Mouse (Mus musculus) olfactory bulb, adult 2 months (tissue): ENCODE data around the gene Lgals2. TPM values are rescaled to one million over a fixed set of nuclear protein-coding genes. Genes with fewer than 3 reads are reported as not detected.
"Not testable (repeated sequence)": the region's sequence is repeated elsewhere in the genome, so short reads cannot be mapped to it uniquely, and the experiment has no call there.

ENCODE experiments used
- H3K27ac ChIP-seq: fragments of 200-500 bp; 2 replicates; pipeline ENCODE4 v1.5.1; 2012; ENCODE audit warnings: low read depth, low read length; ENCODE audit not compliant: insufficient read depth
- H3K4me1 ChIP-seq: fragments of 200-500 bp; 2 replicates; pipeline ENCODE4 v1.6.1; 2012; ENCODE audit warnings: low read length; ENCODE audit not compliant: control insufficient read depth, insufficient read depth
- H3K4me3 ChIP-seq: fragments of 200-500 bp; 2 replicates; pipeline ENCODE4 v1.5.1; 2012; ENCODE audit warnings: mild to moderate bottlenecking, low read depth, low read length, moderate library complexity; ENCODE audit not compliant: insufficient read depth
- CTCF ChIP-seq: fragments of 200-500 bp; IDR thresholded peaks from 2 replicates; pipeline ENCODE4 v1.5.1; 2012; ENCODE audit warnings: low read depth, mild to moderate bottlenecking, low read length, moderate library complexity; ENCODE audit not compliant: insufficient read depth
- POLR2A ChIP-seq: fragments of 200-500 bp; IDR thresholded peaks from 2 replicates; pipeline ENCODE4 v1.6.1; 2012; ENCODE audit warnings: mild to moderate bottlenecking, low read depth, low read length, moderate library complexity; ENCODE audit not compliant: insufficient read depth
- WGBS: fragments of 180-500 bp; shearing (Covaris S2); methylation state at CpG from one replicate; pipeline ENCODE4 v1.1.7; 2018; 5-methylcytosine and 5-hydroxymethylcytosine counted together
- polyA plus RNA-seq: library from polyadenylated mRNA; stranded (reverse); fragments of >200 nt; gene quantifications from 2 replicates; pipeline ENCODE4 v1.2.4, GENCODE M21; 2012; ENCODE audit warnings: low replicate concordance; ENCODE audit not compliant: missing spikeins, insufficient read depth, insufficient read length

Gene Lgals2
- polyA plus RNA-seq, 1 experiment, result not detected

- Histone ChIP-seq H3K4me3 (no peak overlapping the region), H3K4me1 (peaks cover 20% of the 10 kb centered on the region), H3K27ac (no peak overlapping the region)
- 75% methylated on average over 2 of the region's 2 CpGs for WGBS
- TF ChIP-seq POLR2A, result no peak
- TF ChIP-seq CTCF, result no peak
Observed at GRCm38 (mm10) chr15:78895741-78896140, 40.4 kb upstream of the Lgals2 start.

- Histone ChIP-seq H3K27ac (no peak overlapping the region), H3K4me1 (peaks cover 11% of the 10 kb centered on the region), H3K4me3 (no peak overlapping the region)
- TF ChIP-seq CTCF, result no peak
- TF ChIP-seq POLR2A, result no peak
- 76% methylated on average over 13 of the region's 13 CpGs for WGBS
Observed at GRCm38 (mm10) chr15:78894726-78895125, 39.4 kb upstream of the Lgals2 start.

GRCm38 (mm10) chr15:78892440-78892839 lies 37.1 kb upstream of the Lgals2 start:
- Histone ChIP-seq H3K27ac (no peak overlapping the region), H3K4me1 (peaks cover 6% of the 10 kb centered on the region; the same call in 1 of the 2 replicates), H3K4me3 (no peak overlapping the region)
- no peak for TF ChIP-seq CTCF
- no peak for TF ChIP-seq POLR2A
- WGBS, result 71% methylated on average over 7 of the region's 7 CpGs

GRCm38 (mm10) chr15:78889401-78889853 lies 34.1 kb upstream of the Lgals2 start:
- TF ChIP-seq POLR2A (no peak), CTCF (no peak)
- 38% methylated on average over 13 of the region's 13 CpGs for WGBS
- Histone ChIP-seq H3K27ac (no peak overlapping the region), H3K4me3 (no peak overlapping the region), H3K4me1 (no peaks in the 10 kb centered on the region)

GRCm38 (mm10) chr15:78881828-78882227 lies 26.5 kb upstream of the Lgals2 start:
- 82% methylated on average over 3 of the region's 3 CpGs for WGBS
- no peak for TF ChIP-seq POLR2A
- TF ChIP-seq CTCF, result no peak
- Histone ChIP-seq H3K4me1 (peaks cover 21% of the 10 kb centered on the region), H3K4me3 (no peak overlapping the region), H3K27ac (no peak overlapping the region)

- Histone ChIP-seq H3K27ac (no peak overlapping the region), H3K4me3 (no peak overlapping the region), H3K4me1 (peaks cover 28% of the 10 kb centered on the region)
- no peak for TF ChIP-seq CTCF
- TF ChIP-seq POLR2A, result no peak
- WGBS, result 90% methylated on average over 8 of the region's 8 CpGs
Observed at GRCm38 (mm10) chr15:78880432-78880831, 25.1 kb upstream of the Lgals2 start.

GRCm38 (mm10) chr15:78878792-78879516 lies 23.6 kb upstream of the Lgals2 start:
- WGBS, result 41% methylated on average over 7 of the region's 7 CpGs
- H3K27ac ChIP-seq, H3K4me3 ChIP-seq: not testable (repeated sequence)
- H3K4me1 ChIP-seq, result peaks cover 34% of the 10 kb centered on the region

GRCm38 (mm10) chr15:78877810-78878390 lies 22.6 kb upstream of the Lgals2 start:
- Histone ChIP-seq H3K4me3 (peak overlapping the region; percentile 91), H3K27ac (peak overlapping the region; percentile 2; the same call in 1 of the 2 replicates), H3K4me1 (peaks cover 37% of the 10 kb centered on the region)
- 1% methylated on average over 17 of the region's 17 CpGs for WGBS
- no peak for TF ChIP-seq POLR2A
- TF ChIP-seq CTCF, result no peak

GRCm38 (mm10) chr15:78876991-78877809 lies 21.9 kb upstream of the Lgals2 start, which contains the start of gene Gga1:
TSS of gene Gga1 (plus strand) at chr15:78877190.
- peaks cover 37% of the 10 kb centered on the region for H3K4me1 ChIP-seq

More at GRCm38 (mm10) chr15:78876991-78877809, 21.9 kb upstream of the Lgals2 start, which contains the start of gene Gga1:
- under 1% methylated on average over 80 of the region's 95 CpGs for WGBS
- TF ChIP-seq POLR2A, result peak; percentile 38; the same call in 1 of the 2 replicates
- peak; percentile 37; the same call in 1 of the 2 replicates for TF ChIP-seq CTCF
- Histone ChIP-seq H3K4me3 (peak within 1 kb of the TSS; percentile 91), H3K27ac (peak within 1 kb of the TSS; percentile 97)
